7 mouse cellular contexts compared by ENCODE assay signal in genomic region chr2:29053802-29054544, GRCm38 (mm10). TPM values are rescaled to one million over a fixed set of nuclear protein-coding genes. Genes with fewer than 3 reads are reported as not detected.
DNase-seq lines count a peak whose midpoint lies in the region; ATAC-seq lines count a peak whose summit lies in the region.

No protein-coding gene starts in this region.

- peak; percentile 39 for DNase-seq in Muller cell, postnatal 12 days (ENCODE audit: inconsistent ontology term)
- peak; percentile 16 for DNase-seq in cerebellum, adult 11-12 months
- DNase-seq in forebrain, embryonic 14.5 days (ENCODE audit: low spot score) = peak; percentile 83
- DNase-seq in hindbrain, embryonic 14.5 days (ENCODE audit: low spot score) = peak; percentile 89
- DNase-seq in left cerebral cortex, postnatal 10 days (ENCODE audit: extremely low spot score in 1 of 2, low spot score in 2 of 2) = peak; percentile 41 to 59
- peak; percentile 31 for DNase-seq in right cerebral cortex, postnatal 14 days

- 6% methylated on average over 20 of the region's 20 CpGs for WGBS in forebrain, embryonic 14.5 days
- 4% methylated on average over 20 of the region's 20 CpGs for WGBS in hindbrain, embryonic 14.5 days

- no peaks in the 10 kb centered on the region for H3K36me3 ChIP-seq in forebrain, embryonic 14.5 days (ENCODE audit: control insufficient read depth, insufficient read depth, low read length)
- H3K36me3 ChIP-seq in hindbrain, embryonic 14.5 days (replicated peaks; ENCODE audit: control insufficient read depth, insufficient read depth) = no peaks in the 10 kb centered on the region

- peaks cover 43% of the 10 kb centered on the region for H3K27me3 ChIP-seq in forebrain, embryonic 14.5 days (replicated peaks; ENCODE audit: control insufficient read depth, insufficient read depth, low read length)
- peaks cover 34% of the 10 kb centered on the region for H3K27me3 ChIP-seq in hindbrain, embryonic 14.5 days (ENCODE audit: control insufficient read depth, insufficient read depth, low read length)

- no peaks in the 10 kb centered on the region for H3K9me3 ChIP-seq in forebrain, embryonic 14.5 days (replicated peaks; ENCODE audit: control insufficient read depth, low read length)
- no peaks in the 10 kb centered on the region for H3K9me3 ChIP-seq in hindbrain, embryonic 14.5 days (ENCODE audit: control insufficient read depth, low read length)

- H3K9ac ChIP-seq in forebrain, embryonic 14.5 days (ENCODE audit: low read length) = peak overlapping the region; percentile 61; the same call in 1 of the 2 replicates
- H3K9ac ChIP-seq in hindbrain, embryonic 14.5 days = peak overlapping the region; percentile 57; the same call in 1 of the 2 replicates

- intact Hi-C loops in left cerebral cortex, postnatal 10 days (cut with DNase I) = loop anchor here (1.0 to 2.0 kb wide), 2 partner anchors 130 to 297 kb away; no protein-coding TSS in a partner anchor

- H3K4me1 ChIP-seq in forebrain, embryonic 14.5 days (ENCODE audit: control insufficient read depth, insufficient read depth, low read length) = 0 out of 2 replicates have a peak, but pooled peaks cover 5% of the 10 kb centered on the region
- H3K4me1 ChIP-seq in hindbrain, embryonic 14.5 days (replicated peaks; ENCODE audit: control insufficient read depth, insufficient read depth, low read length) = peaks cover 8% of the 10 kb centered on the region; the same call in 1 of the 2 replicates

- H3K4me2 ChIP-seq in forebrain, embryonic 14.5 days (ENCODE audit: low read length) = peak overlapping the region; percentile 70
- peak overlapping the region; percentile 87 for H3K4me2 ChIP-seq in hindbrain, embryonic 14.5 days (replicated peaks)

- H3K27ac ChIP-seq in forebrain, embryonic 14.5 days (ENCODE audit: low read depth, low read length) = no peak overlapping the region
- H3K27ac ChIP-seq in hindbrain, embryonic 14.5 days = no peak overlapping the region

- peak; percentile 66 for ATAC-seq in forebrain, embryonic 14.5 days
- ATAC-seq in hindbrain, embryonic 14.5 days (ENCODE audit: low FRiP score) = no peak
- peak; percentile 53 for ATAC-seq in megakaryocyte, adult 5-6 weeks (ENCODE audit: poor library complexity, severe bottlenecking)

- peak overlapping the region; percentile 41 for H3K4me3 ChIP-seq in forebrain, embryonic 14.5 days (ENCODE audit: low read depth, low read length)
- H3K4me3 ChIP-seq in hindbrain, embryonic 14.5 days (replicated peaks; ENCODE audit: low read length) = peak overlapping the region; percentile 48

RNA-seq across cellular contexts. Expression of gene Cfap77, which starts 0.9 kb away (rescaled TPM):
- polyA plus RNA-seq in forebrain, embryonic 14.5 days (2014; fragmentation: Nextera tagmentation; extraction: Ambion mirVana) = 0.11 TPM in 1 of 2 replicates, not detected in the other
- polyA plus RNA-seq in hindbrain, embryonic 14.5 days (2014; fragmentation: Nextera tagmentation; extraction: Ambion mirVana) = 0.56 and 0.78 TPM in 2 replicates
- total RNA-seq in left cerebral cortex, postnatal 10 days (2021) = 1 to 10 TPM in 1 of 2 experiments, under 1 TPM in 1; 0.91 to 1.1 TPM
- 0.32 TPM in 1 of 2 replicates, not detected in the other for total RNA-seq in megakaryocyte, adult 5-6 weeks (2015)
- not detected in 2 replicates for total RNA-seq in megakaryocyte, adult 5-6 weeks (2017)

RNA-seq across cellular contexts. Expression of gene Ttf1, which starts 6.1 kb away (rescaled TPM):
- 6.0 and 7.4 TPM in 2 replicates for polyA plus RNA-seq in forebrain, embryonic 14.5 days (2014; fragmentation: Nextera tagmentation; extraction: Ambion mirVana)
- 5.7 and 6.0 TPM in 2 replicates for polyA plus RNA-seq in hindbrain, embryonic 14.5 days (2014; fragmentation: Nextera tagmentation; extraction: Ambion mirVana)
- total RNA-seq in left cerebral cortex, postnatal 10 days (2021) = 1 to 10 TPM; 9.1 to 9.6 TPM
- total RNA-seq in megakaryocyte, adult 5-6 weeks (2015) = 13.0 and 17.1 TPM in 2 replicates
- total RNA-seq in megakaryocyte, adult 5-6 weeks (2017) = 18.6 and 22.9 TPM in 2 replicates

Comparison
In these comparisons a context has a peak if more than half of its experiments do, and no peak if none do; other contexts are left out.
1. DNase-seq: peak in every context shown above with its lines; median percentile 89 in hindbrain, embryonic 14.5 days; 83 in forebrain, embryonic 14.5 days; 50 in left cerebral cortex, postnatal 10 days; 39 in Muller cell, postnatal 12 days; 31 in right cerebral cortex, postnatal 14 days; 16 in cerebellum, adult 11-12 months.